Mouse (Mus musculus) neural tube, embryonic 14.5 days (tissue): ENCODE measurements around the gene Arhgef10l. TPM values are rescaled to one million over a fixed set of nuclear protein-coding genes. Genes with fewer than 3 reads are reported as not detected.
A peak's percentile ranks its signal among the peaks of the same experiment; 100 is the strongest.

Source experiments
- ATAC-seq: fragments of 200-750 bp; cut with Nextera tagmentation; 2 replicates; pipeline ENCODE4 v1.8.0; 2017; ENCODE audit warnings: low read depth, mild to moderate bottlenecking, moderate TSS enrichment, moderate library complexity
- H3K27ac ChIP-seq: fragments of 300-500 bp; sonication (generic); 2 replicates; pipeline ENCODE4 v1.5.1; 2014; ENCODE audit warnings: low read depth, mild to moderate bottlenecking, control low read depth, low read length, moderate library complexity, mixed read lengths
- H3K27me3 ChIP-seq: fragments of 300-500 bp; sonication (generic); 2 replicates; pipeline ENCODE4 v1.6.1; 2014; ENCODE audit warnings: low read length; ENCODE audit not compliant: control insufficient read depth, insufficient read depth
- H3K36me3 ChIP-seq: fragments of 300-500 bp; sonication (generic); 2 replicates; pipeline ENCODE4 v1.6.1; 2014; ENCODE audit warnings: low read length, mixed read lengths; ENCODE audit not compliant: control insufficient read depth, insufficient read depth
- H3K4me1 ChIP-seq: fragments of 300-500 bp; sonication (generic); 2 replicates; pipeline ENCODE4 v1.6.1; 2014; ENCODE audit warnings: low read length; ENCODE audit not compliant: control insufficient read depth, insufficient read depth
- H3K4me2 ChIP-seq: fragments of 300-500 bp; sonication (generic); 2 replicates; pipeline ENCODE4 v1.6.1; 2014; ENCODE audit warnings: mild to moderate bottlenecking, low read depth, low read length, control low read depth
- H3K4me3 ChIP-seq: fragments of 300-500 bp; sonication (generic); 2 replicates; pipeline ENCODE4 v1.5.1; 2014; ENCODE audit warnings: low read depth, low read length, control low read depth, mixed read lengths
- H3K9ac ChIP-seq: fragments of 300-500 bp; sonication (generic); replicated peaks from 2 replicates; pipeline ENCODE4 v1.6.1; 2014; ENCODE audit warnings: low read depth, mild to moderate bottlenecking, control low read depth, low read length, mixed read lengths
- H3K9me3 ChIP-seq: fragments of 300-500 bp; sonication (generic); 2 replicates; pipeline ENCODE4 v1.6.1; 2016; ENCODE audit warnings: low read length; ENCODE audit not compliant: control insufficient read depth
- WGBS: fragments of 180-500 bp; shearing (Covaris S2); extraction: QIAGEN DNeasy Blood & Tissue Kit; methylation state at CpG from one replicate; pipeline ENCODE4 v1.1.7; 2014; 5-methylcytosine and 5-hydroxymethylcytosine counted together
- polyA plus RNA-seq: library from polyadenylated mRNA; unstranded; fragments of >200 nt; fragmentation: Nextera tagmentation; extraction: Ambion mirVana; gene quantifications from 2 replicates; pipeline ENCODE4 v1.2.1, GENCODE M21; 2014

Arhgef10l gene
- polyA plus RNA-seq, 1 experiment from 2014 or later: 18.8 TPM

DNA sequence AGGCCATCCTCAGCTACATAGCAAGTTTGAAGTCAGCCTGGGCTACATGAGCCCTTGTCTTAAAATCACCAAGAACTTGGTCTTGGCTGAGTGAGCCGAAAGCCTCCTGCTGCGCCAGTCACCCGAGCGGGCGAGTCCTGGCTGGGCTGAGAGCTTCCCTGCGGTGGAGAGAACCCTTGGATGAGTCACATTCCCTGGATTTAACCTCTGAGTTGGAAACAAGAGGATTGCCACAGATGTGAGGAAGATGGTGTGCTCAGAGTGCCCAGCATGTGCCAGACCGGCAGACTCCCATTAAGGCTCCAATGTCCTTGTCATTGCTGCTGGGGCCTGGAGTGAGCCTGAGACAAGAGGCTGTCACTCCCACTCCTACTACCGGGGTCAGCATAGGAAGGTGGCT is 2.0 kb upstream of the Arhgef10l start:
- no peaks in the 10 kb centered on the region for H3K9me3 ChIP-seq
- ATAC-seq: no peak
- no peaks in the 10 kb centered on the region for H3K27me3 ChIP-seq
- H3K27ac ChIP-seq: no peak overlapping the region
- H3K36me3 ChIP-seq: no peaks in the 10 kb centered on the region
- no peak overlapping the region for H3K4me3 ChIP-seq
- 0 out of 2 replicates have a peak, but pooled peaks cover 2% of the 10 kb centered on the region for H3K4me1 ChIP-seq
- 91% methylated on average over 8 of the region's 8 CpGs for WGBS
- H3K4me2 ChIP-seq: no peak overlapping the region
- H3K9ac ChIP-seq: no peak overlapping the region

DNA sequence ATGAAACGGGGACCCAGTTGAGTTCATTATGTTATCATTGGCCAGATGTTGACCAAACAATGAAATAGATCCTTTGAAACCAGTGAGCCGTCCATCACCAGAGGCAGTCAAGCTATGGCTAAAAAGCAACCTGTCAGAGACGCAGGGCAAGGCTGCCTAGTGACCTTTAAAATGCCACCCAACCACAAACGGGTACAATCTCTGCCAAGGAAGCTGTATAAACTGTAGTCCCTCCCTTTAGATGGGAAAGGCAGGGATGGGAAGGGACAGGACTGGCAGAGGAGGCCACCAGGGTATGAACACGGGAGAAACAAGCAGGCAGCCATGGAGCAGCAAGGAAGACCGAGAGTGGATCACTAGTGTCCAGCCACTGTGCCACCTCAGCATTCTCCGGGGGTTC is 759 bp downstream of the Arhgef10l start:
- Histone ChIP-seq H3K36me3 (no peaks in the 10 kb centered on the region), H3K4me2 (no peak overlapping the region), H3K4me1 (0 out of 2 replicates have a peak, but pooled peaks cover 2% of the 10 kb centered on the region), H3K4me3 (no peak overlapping the region), H3K27me3 (no peaks in the 10 kb centered on the region), H3K9ac (no peak overlapping the region), H3K9me3 (no peaks in the 10 kb centered on the region), H3K27ac (no peak overlapping the region)
- 79% methylated on average over 7 of the region's 7 CpGs for WGBS
- no peak for ATAC-seq

DNA sequence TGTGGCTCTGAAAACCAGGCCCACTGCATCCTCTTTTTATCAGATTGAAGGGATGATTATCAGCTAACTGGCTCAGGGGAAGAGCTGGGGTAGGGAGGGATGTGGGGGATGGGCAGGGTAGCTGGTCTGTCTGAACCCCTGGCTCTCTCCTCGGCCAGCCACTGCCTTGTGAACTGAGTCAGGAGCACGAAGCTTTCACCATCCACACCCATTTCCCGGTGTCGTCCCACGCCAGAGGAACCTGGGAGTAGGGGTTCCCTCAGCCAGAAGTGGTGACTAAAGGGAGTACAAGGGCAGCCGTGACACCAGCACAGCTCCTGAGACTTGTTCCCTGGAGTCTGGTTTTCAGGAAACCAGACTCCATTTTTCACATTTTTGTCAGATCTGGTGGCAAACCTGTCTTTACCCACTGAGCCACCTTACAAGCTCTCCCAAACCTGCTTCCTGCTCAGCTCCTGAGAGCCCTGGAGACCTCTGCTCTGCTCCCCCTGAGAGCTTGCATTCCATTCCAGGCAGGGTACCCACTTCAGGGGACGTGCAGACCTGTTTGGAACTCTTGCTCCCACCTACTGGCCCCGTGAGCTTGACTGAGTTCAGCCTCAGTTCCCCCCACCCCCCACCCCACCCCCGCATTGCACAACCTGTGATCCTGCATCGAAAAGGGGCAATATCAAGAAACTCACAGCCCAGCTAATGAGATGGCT is 2.8 kb downstream of the Arhgef10l start:
- no peak for ATAC-seq
- Histone ChIP-seq H3K9me3 (no peaks in the 10 kb centered on the region), H3K4me2 (no peak overlapping the region), H3K4me1 (peaks cover 4% of the 10 kb centered on the region), H3K27me3 (no peaks in the 10 kb centered on the region), H3K36me3 (no peaks in the 10 kb centered on the region), H3K4me3 (no peak overlapping the region), H3K27ac (no peak overlapping the region), H3K9ac (no peak overlapping the region)
- 40% methylated on average over 10 of the region's 10 CpGs for WGBS

DNA sequence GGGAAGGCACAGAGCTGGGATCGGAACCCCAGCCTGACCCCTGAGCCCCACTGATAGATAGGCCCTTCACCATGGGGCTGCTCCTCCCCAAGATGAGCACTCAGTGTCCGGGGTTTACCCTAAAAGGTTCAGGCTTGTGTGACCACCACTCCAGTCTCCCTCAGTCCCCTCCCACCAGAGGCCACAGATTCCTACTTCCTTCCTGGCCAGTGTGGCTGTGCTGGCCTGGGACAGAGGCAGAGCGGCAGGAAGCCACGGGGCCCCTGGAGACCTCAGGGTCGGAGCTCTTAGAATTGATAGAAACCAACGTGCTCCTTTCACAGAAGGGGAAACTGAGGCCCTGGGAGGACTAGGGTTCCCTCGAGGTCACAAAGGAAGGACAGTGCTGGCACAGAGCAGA is 3.4 kb downstream of the Arhgef10l start:
- H3K9me3 ChIP-seq: no peaks in the 10 kb centered on the region
- no peaks in the 10 kb centered on the region for H3K27me3 ChIP-seq
- H3K4me3 ChIP-seq: no peak overlapping the region
- no peak overlapping the region for H3K27ac ChIP-seq
- H3K36me3 ChIP-seq: no peaks in the 10 kb centered on the region
- H3K4me2 ChIP-seq: no peak overlapping the region
- ATAC-seq: no peak
- H3K4me1 ChIP-seq: peaks cover 8% of the 10 kb centered on the region
- WGBS: 56% methylated on average over 7 of the region's 7 CpGs
- 0 out of 2 replicates have a peak overlapping the region, but pooled peaks have one; percentile 7 for H3K9ac ChIP-seq

DNA sequence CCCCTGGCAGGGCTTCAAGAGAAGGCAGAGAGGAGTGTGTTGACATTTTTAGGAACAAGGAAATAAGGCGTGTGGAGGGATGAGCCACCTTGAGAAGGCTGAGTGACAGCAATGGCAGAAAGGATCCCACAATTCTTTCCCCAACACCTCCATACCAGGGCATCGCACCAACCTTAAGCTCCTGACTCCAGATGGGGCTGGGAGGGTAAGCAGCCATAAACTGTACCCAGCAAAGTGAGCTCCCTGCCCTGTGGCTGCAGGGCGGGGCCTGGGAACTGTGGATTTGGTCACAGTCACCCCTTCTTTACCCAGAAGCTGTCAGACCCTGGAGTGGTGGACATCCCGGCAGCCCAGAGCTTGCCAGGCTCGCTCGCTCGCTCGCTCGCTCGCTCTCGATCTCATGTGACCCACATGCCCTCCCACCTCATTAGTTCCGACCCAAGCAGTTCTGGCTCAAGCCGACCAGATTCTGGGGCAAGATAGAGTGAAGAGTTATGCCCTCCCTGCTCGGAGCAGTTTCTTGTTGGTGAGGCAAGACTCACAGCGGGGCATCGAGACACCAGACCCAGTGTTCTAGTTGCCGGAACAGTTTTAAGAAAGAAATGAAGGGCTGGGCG is 4.3 kb downstream of the Arhgef10l start:
- Histone ChIP-seq H3K27ac (no peak overlapping the region), H3K4me3 (no peak overlapping the region), H3K4me2 (no peak overlapping the region), H3K27me3 (no peaks in the 10 kb centered on the region), H3K4me1 (peaks cover 11% of the 10 kb centered on the region), H3K9ac (no peak overlapping the region), H3K9me3 (no peaks in the 10 kb centered on the region), H3K36me3 (no peaks in the 10 kb centered on the region)
- ATAC-seq: no peak
- WGBS: 72% methylated on average over 18 of the region's 18 CpGs

DNA sequence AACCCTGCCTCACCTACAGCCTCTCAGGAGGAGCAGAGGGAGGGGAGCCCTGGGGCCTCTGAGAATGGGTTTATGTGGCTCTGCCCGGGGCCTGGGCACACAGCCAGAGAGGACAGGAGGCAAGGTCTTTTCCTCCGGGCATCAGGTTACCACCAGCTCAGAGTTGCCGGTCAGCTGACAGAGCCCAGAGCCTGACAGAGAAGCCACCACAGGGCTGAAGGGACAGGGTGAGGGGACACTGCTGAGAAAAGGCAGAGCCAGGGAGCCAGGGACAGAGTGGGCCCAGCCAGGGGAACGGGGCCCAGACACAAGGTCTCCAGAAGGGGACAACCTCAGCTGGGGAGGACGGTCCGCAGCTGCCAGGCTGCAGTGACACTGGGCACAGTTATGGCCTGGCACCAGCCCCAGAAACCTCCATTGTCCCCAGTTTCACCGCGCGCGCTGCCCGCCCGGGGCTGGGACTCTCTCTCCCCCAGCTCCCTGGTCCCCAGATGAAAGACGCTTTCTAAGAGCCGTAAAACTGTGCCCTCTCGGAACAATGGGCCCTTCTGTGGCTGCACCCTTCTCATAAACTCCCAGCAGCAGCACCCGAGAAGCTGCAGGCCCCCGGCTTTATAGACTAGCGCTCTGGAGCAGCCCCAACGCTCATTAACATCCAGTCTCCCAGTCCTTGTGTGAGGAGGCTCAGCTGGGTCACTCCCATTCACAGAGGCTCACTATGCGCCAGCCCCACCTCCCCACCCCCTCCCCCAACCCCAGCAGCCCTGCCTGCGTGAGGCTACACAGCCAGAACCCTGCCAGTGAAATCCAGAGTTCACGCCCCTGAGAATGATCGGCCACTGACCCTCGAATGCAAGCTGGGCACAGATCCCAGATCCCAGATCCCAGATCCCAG is 7.9 kb downstream of the Arhgef10l start:
- Histone ChIP-seq H3K9me3 (no peaks in the 10 kb centered on the region), H3K27ac (peak overlapping the region; percentile 86), H3K4me3 (no peak overlapping the region), H3K36me3 (no peaks in the 10 kb centered on the region), H3K4me2 (0 out of 2 replicates have a peak overlapping the region, but pooled peaks have one; percentile 4), H3K9ac (peak overlapping the region; percentile 7; the same call in 1 of the 2 replicates), H3K27me3 (no peaks in the 10 kb centered on the region), H3K4me1 (peaks cover 10% of the 10 kb centered on the region)
- peak; percentile 89 for ATAC-seq
- WGBS: 5% methylated on average over 24 of the region's 24 CpGs

DNA sequence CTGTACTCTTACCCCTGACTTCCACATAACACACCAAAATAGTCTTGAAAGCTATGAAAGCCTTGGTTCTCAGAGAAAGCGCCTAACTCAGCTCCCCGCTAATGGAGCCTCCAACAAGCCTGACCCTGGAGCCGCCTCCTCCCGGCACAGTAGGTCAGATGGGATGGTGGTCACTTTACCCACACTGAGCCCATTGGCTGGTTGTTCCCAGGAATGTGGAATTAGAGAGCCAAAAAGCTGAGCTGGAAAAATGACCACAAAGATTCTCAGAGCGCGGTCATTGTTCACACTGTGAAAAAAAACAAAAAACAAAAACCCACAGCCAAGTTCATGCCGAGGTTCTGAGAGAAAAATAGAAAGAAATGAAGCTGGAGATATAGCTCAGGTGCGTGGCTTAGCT is 9.3 kb downstream of the Arhgef10l start:
- H3K4me2 ChIP-seq: no peak overlapping the region
- no peaks in the 10 kb centered on the region for H3K36me3 ChIP-seq
- no peaks in the 10 kb centered on the region for H3K27me3 ChIP-seq
- no peak overlapping the region for H3K27ac ChIP-seq
- H3K9ac ChIP-seq: no peak overlapping the region
- ATAC-seq: no peak
- no peaks in the 10 kb centered on the region for H3K9me3 ChIP-seq
- H3K4me3 ChIP-seq: no peak overlapping the region
- peaks cover 9% of the 10 kb centered on the region for H3K4me1 ChIP-seq
- 64% methylated on average over 8 of the region's 8 CpGs for WGBS

DNA sequence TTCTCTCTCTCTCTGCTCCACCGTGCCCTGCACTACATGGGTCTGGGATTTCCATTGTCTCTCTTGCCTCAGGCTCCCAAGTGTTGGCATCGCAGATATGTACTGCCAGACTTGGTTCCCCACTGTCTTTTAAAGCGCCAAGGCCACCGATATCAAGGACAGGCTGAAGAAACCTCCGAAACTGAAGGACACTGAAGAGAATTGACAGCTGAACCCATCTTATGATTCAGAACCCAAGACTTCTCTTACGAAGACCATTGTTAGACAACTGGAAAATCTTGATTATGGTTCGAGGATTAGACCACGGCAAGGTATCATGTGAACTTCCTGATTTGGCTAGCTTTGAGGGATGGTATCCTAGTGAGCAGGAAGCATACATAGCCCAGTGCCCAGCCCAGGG is 11.0 kb downstream of the Arhgef10l start:
- H3K4me2 ChIP-seq: no peak overlapping the region
- 66% methylated on average over 8 of the region's 8 CpGs for WGBS

More for the DNA sequence above, 11.0 kb downstream of the Arhgef10l start:
- no peaks in the 10 kb centered on the region for H3K9me3 ChIP-seq
- no peaks in the 10 kb centered on the region for H3K36me3 ChIP-seq
- no peak for ATAC-seq
- H3K27ac ChIP-seq: no peak overlapping the region
- no peaks in the 10 kb centered on the region for H3K27me3 ChIP-seq
- H3K4me1 ChIP-seq: peaks cover 9% of the 10 kb centered on the region
- no peak overlapping the region for H3K9ac ChIP-seq
- no peak overlapping the region for H3K4me3 ChIP-seq
